Mouse (Mus musculus) testis, postnatal 14 days (tissue): Measurements from ENCODE around the gene Syne2.

Source experiments
- DNase-seq: peaks from one replicate; pipeline ENCODE4 v3.0.0; 2021; ENCODE audit warnings: low spot score

Syne2 gene

GRCm38 (mm10) chr12:75829616-75830015 is 11.7 kb downstream of the Syne2 start:
- no peak for DNase-seq

- DNase-seq = no peak
These were observed 15.4 kb downstream of the Syne2 start for GRCm38 (mm10) chr12:75833149-75833959.

GRCm38 (mm10) chr12:75833960-75834729 is 16.2 kb downstream of the Syne2 start:
- no peak for DNase-seq

GRCm38 (mm10) chr12:75836524-75836962 is 18.6 kb downstream of the Syne2 start:
- no peak for DNase-seq

- no peak for DNase-seq
These were observed 19.5 kb downstream of the Syne2 start for GRCm38 (mm10) chr12:75837462-75837861.

GRCm38 (mm10) chr12:75839083-75839736 is 21.3 kb downstream of the Syne2 start:
- DNase-seq = no peak

GRCm38 (mm10) chr12:75841183-75841582 is 23.2 kb downstream of the Syne2 start:
- no peak for DNase-seq

- DNase-seq = no peak
These were observed 26.4 kb downstream of the Syne2 start for GRCm38 (mm10) chr12:75844311-75844710.

- no peak for DNase-seq
These were observed 27.1 kb downstream of the Syne2 start for GRCm38 (mm10) chr12:75845070-75845469.

GRCm38 (mm10) chr12:75846513-75846912 is 28.6 kb downstream of the Syne2 start:
- DNase-seq = peak; percentile 36

GRCm38 (mm10) chr12:75850205-75850604 is 32.3 kb downstream of the Syne2 start:
- no peak for DNase-seq

GRCm38 (mm10) chr12:75851481-75851880 is 33.5 kb downstream of the Syne2 start:
- no peak for DNase-seq

- no peak for DNase-seq
These were observed 34.5 kb downstream of the Syne2 start for GRCm38 (mm10) chr12:75852384-75852783.

- no peak for DNase-seq
These were observed 35.6 kb downstream of the Syne2 start for GRCm38 (mm10) chr12:75853559-75853958.

GRCm38 (mm10) chr12:75855051-75855453 is 37.1 kb downstream of the Syne2 start:
- DNase-seq = peak; percentile 71

- DNase-seq = peak; percentile 64
These were observed 37.7 kb downstream of the Syne2 start for GRCm38 (mm10) chr12:75855621-75856020.

- DNase-seq = no peak
These were observed 38.3 kb downstream of the Syne2 start for GRCm38 (mm10) chr12:75856096-75856868.

- DNase-seq = peak; percentile 52
These were observed 42.0 kb downstream of the Syne2 start for GRCm38 (mm10) chr12:75859936-75860335.

GRCm38 (mm10) chr12:75860843-75861242 is 42.9 kb downstream of the Syne2 start:
- no peak for DNase-seq

GRCm38 (mm10) chr12:75865166-75865565 is 47.2 kb downstream of the Syne2 start:
- no peak for DNase-seq

- DNase-seq = no peak
These were observed 48.8 kb downstream of the Syne2 start for GRCm38 (mm10) chr12:75866419-75867373.
